Mouse (Mus musculus): ENCODE data around the gene Sik1. TPM values are rescaled to one million over a fixed set of nuclear protein-coding genes. Genes with fewer than 3 reads are reported as not detected.
A peak's percentile ranks its signal among the peaks of the same experiment; 100 is the strongest.

Sik1 gene
- total RNA-seq, 2 experiments from 2014 or later = 17.7 to 23.7 TPM

GRCm38 (mm10) chr17:31877650-31878141 is 22.1 kb upstream of the Sik1 start:
- intact Hi-C loops (cut with DNase I) = loop anchor here (1.0 kb wide), 1 partner anchor 146 kb away; no protein-coding TSS in a partner anchor
- peak; percentile 77 to 85 for DNase-seq (ENCODE audit: low spot score in 2 of 2)

- intact Hi-C loops (cut with DNase I) = loop anchor here (1.0 kb wide), 1 partner anchor 146 kb away; no protein-coding TSS in a partner anchor
- no peak for DNase-seq (ENCODE audit: low spot score in 2 of 2)
Measured at GRCm38 (mm10) chr17:31877181-31877581, 21.6 kb upstream of the Sik1 start.

- DNase-seq (ENCODE audit: low spot score in 2 of 2) = no peak
- intact Hi-C loops (cut with DNase I) = loop anchor here (1.0 kb wide), 1 partner anchor 147 kb away; no protein-coding TSS in a partner anchor
Measured at GRCm38 (mm10) chr17:31876775-31877174, 21.2 kb upstream of the Sik1 start.

- DNase-seq (ENCODE audit: low spot score in 2 of 2) = no peak
- intact Hi-C loops (cut with DNase I) = no loop called here
Measured at GRCm38 (mm10) chr17:31875326-31875930, 19.8 kb upstream of the Sik1 start.

GRCm38 (mm10) chr17:31874691-31875090 is 19.1 kb upstream of the Sik1 start:
- intact Hi-C loops (cut with DNase I) = no loop called here
- no peak for DNase-seq (ENCODE audit: low spot score in 2 of 2)

- intact Hi-C loops (cut with DNase I) = no loop called here
Measured at GRCm38 (mm10) chr17:31873973-31874372, 18.4 kb upstream of the Sik1 start.

GRCm38 (mm10) chr17:31873185-31873870 is 17.7 kb upstream of the Sik1 start:
- intact Hi-C loops (cut with DNase I) = no loop called here
- DNase-seq (ENCODE audit: low spot score in 2 of 2) = no peak

More at GRCm38 (mm10) chr17:31873973-31874372, 18.4 kb upstream of the Sik1 start:
- no peak for DNase-seq (ENCODE audit: low spot score in 2 of 2)

GRCm38 (mm10) chr17:31872826-31873165 is 17.2 kb upstream of the Sik1 start:
- intact Hi-C loops (cut with DNase I) = no loop called here
- DNase-seq (ENCODE audit: low spot score in 2 of 2) = no peak

- intact Hi-C loops (cut with DNase I) = no loop called here
- DNase-seq (ENCODE audit: low spot score in 2 of 2) = no peak
Measured at GRCm38 (mm10) chr17:31871968-31872825, 16.6 kb upstream of the Sik1 start.

GRCm38 (mm10) chr17:31870931-31871421 is 15.4 kb upstream of the Sik1 start:
- no peak for DNase-seq (ENCODE audit: low spot score in 2 of 2)
- intact Hi-C loops (cut with DNase I) = no loop called here

- intact Hi-C loops (cut with DNase I) = no loop called here
- no peak for DNase-seq (ENCODE audit: low spot score in 2 of 2)
Measured at GRCm38 (mm10) chr17:31870446-31870845, 14.8 kb upstream of the Sik1 start.

- intact Hi-C loops (cut with DNase I) = no loop called here
- no peak for DNase-seq (ENCODE audit: low spot score in 2 of 2)
Measured at GRCm38 (mm10) chr17:31868076-31868475, 12.5 kb upstream of the Sik1 start.

GRCm38 (mm10) chr17:31867061-31867460 is 11.5 kb upstream of the Sik1 start:
- intact Hi-C loops (cut with DNase I) = no loop called here
- no peak for DNase-seq (ENCODE audit: low spot score in 2 of 2)

GRCm38 (mm10) chr17:31865636-31866035 is 10.0 kb upstream of the Sik1 start:
- intact Hi-C loops (cut with DNase I) = no loop called here
- DNase-seq (ENCODE audit: low spot score in 2 of 2) = no peak

- intact Hi-C loops (cut with DNase I) = no loop called here
- DNase-seq (ENCODE audit: low spot score in 2 of 2) = no peak
Measured at GRCm38 (mm10) chr17:31864666-31865450, 9.3 kb upstream of the Sik1 start.

GRCm38 (mm10) chr17:31863151-31863815 is 7.7 kb upstream of the Sik1 start:
- intact Hi-C loops (cut with DNase I) = no loop called here

GRCm38 (mm10) chr17:31862136-31862535 is 6.5 kb upstream of the Sik1 start:
- intact Hi-C loops (cut with DNase I) = no loop called here
- DNase-seq (ENCODE audit: low spot score in 2 of 2) = no peak

More at GRCm38 (mm10) chr17:31863151-31863815, 7.7 kb upstream of the Sik1 start:
- no peak for DNase-seq (ENCODE audit: low spot score in 2 of 2)

GRCm38 (mm10) chr17:31861661-31862060 is 6.1 kb upstream of the Sik1 start:
- intact Hi-C loops (cut with DNase I) = no loop called here
- no peak for DNase-seq (ENCODE audit: low spot score in 2 of 2)

GRCm38 (mm10) chr17:31860856-31861255 is 5.3 kb upstream of the Sik1 start:
- no peak for DNase-seq (ENCODE audit: low spot score in 2 of 2)
- intact Hi-C loops (cut with DNase I) = no loop called here

All from left cerebral cortex, postnatal 36 days (tissue).